Mouse (Mus musculus) midbrain, embryonic 14.5 days (tissue): ENCODE results near the gene Rnase2a. TPM values are rescaled to one million over a fixed set of nuclear protein-coding genes. Genes with fewer than 3 reads are reported as not detected.
"Not testable (repeated sequence)": the region's sequence is repeated elsewhere in the genome, so short reads cannot be mapped to it uniquely, and the experiment has no call there.

Experiments
- ATAC-seq: fragments of 200-750 bp; cut with Nextera tagmentation; 2 replicates; pipeline ENCODE4 v1.8.0; 2017; ENCODE audit warnings: moderate number of reproducible peaks, moderate library complexity; ENCODE audit not compliant: low FRiP score, low TSS enrichment
- DNase-seq: peaks from one replicate; pipeline ENCODE4 v3.0.0-alpha.2; 2015
- H3K27ac ChIP-seq: fragments of 300-500 bp; sonication (generic); replicated peaks from 2 replicates; pipeline ENCODE4 v1.5.1; 2014; ENCODE audit warnings: mild to moderate bottlenecking, low read depth, low read length, moderate library complexity
- H3K27me3 ChIP-seq: fragments of 300-500 bp; sonication (generic); 2 replicates; pipeline ENCODE4 v1.6.1; 2014; ENCODE audit warnings: low read length, control low read depth, mixed read lengths; ENCODE audit not compliant: control insufficient read depth, insufficient read depth
- H3K36me3 ChIP-seq: fragments of 300-500 bp; sonication (generic); 2 replicates; pipeline ENCODE4 v1.6.1; 2014; ENCODE audit warnings: low read length, control low read depth; ENCODE audit not compliant: control insufficient read depth, insufficient read depth
- H3K4me1 ChIP-seq: fragments of 300-500 bp; sonication (generic); 2 replicates; pipeline ENCODE4 v1.6.1; 2014; ENCODE audit warnings: mild to moderate bottlenecking, antibody characterized with exemption, low read length, control low read depth; ENCODE audit not compliant: control insufficient read depth, insufficient read depth
- H3K4me2 ChIP-seq: fragments of 300-500 bp; sonication (generic); 2 replicates; pipeline ENCODE4 v1.6.1; 2014; ENCODE audit warnings: mild to moderate bottlenecking, low read length, moderate library complexity
- H3K4me3 ChIP-seq: fragments of 300-500 bp; sonication (generic); replicated peaks from 2 replicates; pipeline ENCODE4 v1.5.1; 2014; ENCODE audit warnings: low read depth, low read length
- H3K9ac ChIP-seq: fragments of 300-500 bp; sonication (generic); replicated peaks from 2 replicates; pipeline ENCODE4 v1.6.1; 2014; ENCODE audit warnings: mild to moderate bottlenecking, low read length, moderate library complexity
- H3K9me3 ChIP-seq: fragments of 300-500 bp; sonication (generic); 2 replicates; pipeline ENCODE4 v1.6.1; 2016; ENCODE audit warnings: low read length, control low read depth, mixed read lengths; ENCODE audit not compliant: control insufficient read depth
- WGBS: fragments of 180-500 bp; shearing (Covaris S2); extraction: QIAGEN DNeasy Blood & Tissue Kit; methylation state at CpG from one replicate; pipeline ENCODE4 v1.1.7; 2014; 5-methylcytosine and 5-hydroxymethylcytosine counted together
- polyA plus RNA-seq: library from polyadenylated mRNA; unstranded; fragments of >200 nt; fragmentation: Nextera tagmentation; extraction: Ambion mirVana; gene quantifications from 2 replicates; pipeline ENCODE4 v1.2.1, GENCODE M21; 2014

Gene Rnase2a
- not detected in 2 replicates for polyA plus RNA-seq

GRCm38 (mm10) chr14:51256041-51256440 lies at the start of gene Rnase2a:
Gene Rnase2a (minus strand): TSS chr14:51256112.
- H3K9me3 ChIP-seq: no peaks in the 10 kb centered on the region
- 99% methylated on average over 3 of the region's 3 CpGs for WGBS

GRCm38 (mm10) chr14:51291505-51291904 lies 35.6 kb upstream of the Rnase2a start:
- H3K27ac ChIP-seq: no peak overlapping the region
- ATAC-seq (no peak), DNase-seq (no peak)
- no peak overlapping the region for H3K4me2 ChIP-seq
- H3K9ac ChIP-seq: no peak overlapping the region
- 65% methylated on average over 1 of the region's 1 CpGs for WGBS
- H3K4me3 ChIP-seq: no peak overlapping the region
- H3K27me3 ChIP-seq: no peaks in the 10 kb centered on the region
- no peaks in the 10 kb centered on the region for H3K36me3 ChIP-seq
- no peaks in the 10 kb centered on the region for H3K9me3 ChIP-seq
- H3K4me1 ChIP-seq: no peaks in the 10 kb centered on the region

More at GRCm38 (mm10) chr14:51256041-51256440, at the start of gene Rnase2a:
- Histone ChIP-seq H3K4me3 (no peak within 1 kb of the TSS), H3K27me3 (no peaks in the 10 kb centered on the region), H3K4me1 (no peaks in the 10 kb centered on the region), H3K36me3 (no peaks in the 10 kb centered on the region), H3K4me2 (no peak within 1 kb of the TSS), H3K27ac (no peak within 1 kb of the TSS), H3K9ac (no peak within 1 kb of the TSS)
- ATAC-seq: no peak
- no peak for DNase-seq

GRCm38 (mm10) chr14:51278515-51278914 lies 22.6 kb upstream of the Rnase2a start:
- not testable (repeated sequence) for H3K9ac ChIP-seq, H3K4me3 ChIP-seq, H3K27ac ChIP-seq, H3K4me2 ChIP-seq, H3K27me3 ChIP-seq, H3K4me1 ChIP-seq, H3K9me3 ChIP-seq, DNase-seq, ATAC-seq, H3K36me3 ChIP-seq
- WGBS: 75% methylated on average over 1 of the region's 1 CpGs

GRCm38 (mm10) chr14:51268677-51269076 lies 12.8 kb upstream of the Rnase2a start:
- Histone ChIP-seq H3K27ac (no peak overlapping the region), H3K9me3 (no peaks in the 10 kb centered on the region), H3K27me3 (no peaks in the 10 kb centered on the region), H3K36me3 (no peaks in the 10 kb centered on the region), H3K4me1 (no peaks in the 10 kb centered on the region), H3K4me2 (no peak overlapping the region), H3K4me3 (no peak overlapping the region), H3K9ac (no peak overlapping the region)
- DNase-seq (no peak), ATAC-seq (no peak)
- WGBS: 75% methylated on average over 1 of the region's 1 CpGs

- Histone ChIP-seq H3K4me3 (no peak overlapping the region), H3K27me3 (no peaks in the 10 kb centered on the region), H3K4me1 (no peaks in the 10 kb centered on the region), H3K9ac (no peak overlapping the region), H3K36me3 (no peaks in the 10 kb centered on the region), H3K9me3 (no peaks in the 10 kb centered on the region), H3K27ac (no peak overlapping the region), H3K4me2 (no peak overlapping the region)
- DNase-seq (peak; percentile 89), ATAC-seq (peak; percentile 75; the same call in 1 of the 2 replicates)
- 5% methylated on average over 9 of the region's 9 CpGs for WGBS
Observed at GRCm38 (mm10) chr14:51266113-51266512, 10.2 kb upstream of the Rnase2a start.

- H3K4me3 ChIP-seq: no peak overlapping the region
- H3K9ac ChIP-seq: no peak overlapping the region
- no peaks in the 10 kb centered on the region for H3K4me1 ChIP-seq
- no peak overlapping the region for H3K27ac ChIP-seq
- no peaks in the 10 kb centered on the region for H3K9me3 ChIP-seq
- H3K36me3 ChIP-seq: no peaks in the 10 kb centered on the region
- ATAC-seq (no peak), DNase-seq (no peak)
- H3K4me2 ChIP-seq: no peak overlapping the region
- 63% methylated on average over 4 of the region's 4 CpGs for WGBS
- no peaks in the 10 kb centered on the region for H3K27me3 ChIP-seq
Observed at GRCm38 (mm10) chr14:51265667-51266066, 9.8 kb upstream of the Rnase2a start.

- Histone ChIP-seq H3K36me3 (no peaks in the 10 kb centered on the region), H3K4me3 (no peak overlapping the region), H3K27me3 (no peaks in the 10 kb centered on the region), H3K9ac (no peak overlapping the region), H3K4me1 (no peaks in the 10 kb centered on the region), H3K27ac (no peak overlapping the region), H3K9me3 (no peaks in the 10 kb centered on the region), H3K4me2 (no peak overlapping the region)
- ATAC-seq (no peak), DNase-seq (no peak)
Observed at GRCm38 (mm10) chr14:51262397-51262796, 6.5 kb upstream of the Rnase2a start.

GRCm38 (mm10) chr14:51259741-51260140 lies 3.8 kb upstream of the Rnase2a start:
- Histone ChIP-seq H3K9me3 (no peaks in the 10 kb centered on the region), H3K27ac (no peak overlapping the region), H3K4me3 (no peak overlapping the region), H3K36me3 (no peaks in the 10 kb centered on the region), H3K4me2 (no peak overlapping the region), H3K27me3 (no peaks in the 10 kb centered on the region), H3K9ac (no peak overlapping the region), H3K4me1 (no peaks in the 10 kb centered on the region)
- DNase-seq (no peak), ATAC-seq (no peak)
- 95% methylated on average over 7 of the region's 7 CpGs for WGBS

GRCm38 (mm10) chr14:51253569-51253968 lies 2.3 kb downstream of the Rnase2a start:
- no peak overlapping the region for H3K4me2 ChIP-seq
- H3K9ac ChIP-seq: no peak overlapping the region
- WGBS: 90% methylated on average over 1 of the region's 1 CpGs
- H3K4me3 ChIP-seq: no peak overlapping the region
- DNase-seq (no peak), ATAC-seq (no peak)
- no peaks in the 10 kb centered on the region for H3K27me3 ChIP-seq
- H3K9me3 ChIP-seq: no peaks in the 10 kb centered on the region
- H3K4me1 ChIP-seq: no peaks in the 10 kb centered on the region
- H3K27ac ChIP-seq: no peak overlapping the region
- no peaks in the 10 kb centered on the region for H3K36me3 ChIP-seq
